Mouse (Mus musculus) heart, embryonic 14.5 days (tissue): ENCODE measurements around the gene Camta1. TPM values are rescaled to one million over a fixed set of nuclear protein-coding genes. Genes with fewer than 3 reads are reported as not detected.

Experiments
- ATAC-seq: fragments of 200-750 bp; cut with Nextera tagmentation; 2 replicates; pipeline ENCODE4 v1.8.0; 2017; ENCODE audit warnings: low read depth, moderate TSS enrichment; ENCODE audit not compliant: insufficient number of reproducible peaks, insufficient read depth, low FRiP score
- H3K27ac ChIP-seq, 2 experiments: fragments of 200-500 bp in 1 of 2; fragments of 300-500 bp in 1 of 2; sonication (generic) in 1 of 2; replicated peaks in 1 of 2; 2 replicates each; pipeline ENCODE4 v1.5.1; 2012 to 2014; ENCODE audit warnings: low read depth in 2 of 2, low read length in 2 of 2, control low read depth in 1 of 2, mild to moderate bottlenecking in 1 of 2, mixed read lengths in 1 of 2; ENCODE audit not compliant: control insufficient read depth in 1 of 2, insufficient read depth in 1 of 2
- H3K27me3 ChIP-seq: fragments of 300-500 bp; sonication (generic); 2 replicates; pipeline ENCODE4 v1.6.1; 2014; ENCODE audit warnings: mild to moderate bottlenecking, low read length, control low read depth; ENCODE audit not compliant: control insufficient read depth, insufficient read depth
- H3K36me3 ChIP-seq: fragments of 300-500 bp; sonication (generic); 2 replicates; pipeline ENCODE4 v1.6.1; 2014; ENCODE audit warnings: mild to moderate bottlenecking, control low read depth, low read length, mixed read lengths; ENCODE audit not compliant: control insufficient read depth, insufficient read depth
- H3K4me1 ChIP-seq, 2 experiments: fragments of 200-500 bp in 1 of 2; fragments of 300-500 bp in 1 of 2; sonication (generic) in 1 of 2; 2 replicates each; pipeline ENCODE4 v1.6.1; 2012 to 2014; ENCODE audit warnings: low read length in 2 of 2, control low read depth in 1 of 2, mixed read lengths in 1 of 2; ENCODE audit not compliant: control insufficient read depth in 2 of 2, insufficient read depth in 2 of 2
- H3K4me2 ChIP-seq: fragments of 300-500 bp; sonication (generic); 2 replicates; pipeline ENCODE4 v1.6.1; 2014; ENCODE audit warnings: mild to moderate bottlenecking, low read length
- H3K4me3 ChIP-seq, 2 experiments: fragments of 200-500 bp in 1 of 2; fragments of 300-500 bp in 1 of 2; sonication (generic) in 1 of 2; 2 replicates each; pipeline ENCODE4 v1.5.1; 2012 to 2014; ENCODE audit warnings: low read length in 2 of 2, mild to moderate bottlenecking in 2 of 2, control low read depth in 1 of 2, low read depth in 1 of 2, moderate library complexity in 1 of 2; ENCODE audit not compliant: control insufficient read depth in 1 of 2, insufficient read depth in 1 of 2
- H3K9ac ChIP-seq: fragments of 300-500 bp; sonication (generic); 2 replicates; pipeline ENCODE4 v1.6.1; 2014; ENCODE audit warnings: mild to moderate bottlenecking, low read length
- H3K9me3 ChIP-seq: fragments of 300-500 bp; sonication (generic); 2 replicates; pipeline ENCODE4 v1.6.1; 2016; ENCODE audit warnings: low read length, control low read depth; ENCODE audit not compliant: control insufficient read depth
- WGBS: fragments of 180-500 bp; shearing (Covaris S2); extraction: QIAGEN DNeasy Blood & Tissue Kit; methylation state at CpG from one replicate; pipeline ENCODE4 v1.1.7; 2014; 5-methylcytosine and 5-hydroxymethylcytosine counted together
- polyA plus RNA-seq: library from polyadenylated mRNA; unstranded; fragments of >200 nt; fragmentation: Nextera tagmentation; extraction: Ambion mirVana; gene quantifications from 2 replicates; pipeline ENCODE4 v1.2.1, GENCODE M21; 2014

Camta1 gene
- polyA plus RNA-seq, 1 experiment from 2014 or later = 150 TPM

DNA sequence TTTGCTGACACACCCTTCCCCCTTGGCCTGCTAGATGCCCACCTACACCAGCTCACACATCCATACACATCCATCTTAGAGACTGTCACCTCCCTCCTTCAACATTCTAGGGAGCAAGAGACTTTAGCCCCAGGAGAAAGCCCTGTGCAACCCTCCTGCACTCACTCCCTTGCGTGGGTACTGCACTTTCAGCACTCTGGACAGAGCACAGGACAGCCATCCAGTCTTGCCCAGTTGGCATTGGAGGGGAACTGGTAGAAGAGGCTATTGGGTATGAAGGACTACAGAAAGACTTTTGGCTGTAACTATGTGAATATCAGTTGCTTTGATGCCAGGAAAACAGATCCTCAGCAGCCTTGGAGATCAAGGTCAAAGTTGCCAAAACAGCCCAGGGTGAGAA is 675.9 kb downstream of the Camta1 start:
- peaks cover 4% of the 10 kb centered on the region; the same call in 1 of the 2 replicates for H3K27me3 ChIP-seq
- H3K4me3 ChIP-seq = no peak overlapping the region
- ATAC-seq = no peak
- WGBS = 17% methylated on average over 1 of the region's 1 CpGs
- no peaks in the 10 kb centered on the region for H3K36me3 ChIP-seq
- H3K9me3 ChIP-seq = no peaks in the 10 kb centered on the region
- H3K4me1 ChIP-seq = peaks cover 4% of the 10 kb centered on the region in 2 experiments; a peak in 3 of 4 replicates
- H3K4me2 ChIP-seq = no peak overlapping the region
- H3K27ac ChIP-seq = no peak overlapping the region
- H3K9ac ChIP-seq = no peak overlapping the region

DNA sequence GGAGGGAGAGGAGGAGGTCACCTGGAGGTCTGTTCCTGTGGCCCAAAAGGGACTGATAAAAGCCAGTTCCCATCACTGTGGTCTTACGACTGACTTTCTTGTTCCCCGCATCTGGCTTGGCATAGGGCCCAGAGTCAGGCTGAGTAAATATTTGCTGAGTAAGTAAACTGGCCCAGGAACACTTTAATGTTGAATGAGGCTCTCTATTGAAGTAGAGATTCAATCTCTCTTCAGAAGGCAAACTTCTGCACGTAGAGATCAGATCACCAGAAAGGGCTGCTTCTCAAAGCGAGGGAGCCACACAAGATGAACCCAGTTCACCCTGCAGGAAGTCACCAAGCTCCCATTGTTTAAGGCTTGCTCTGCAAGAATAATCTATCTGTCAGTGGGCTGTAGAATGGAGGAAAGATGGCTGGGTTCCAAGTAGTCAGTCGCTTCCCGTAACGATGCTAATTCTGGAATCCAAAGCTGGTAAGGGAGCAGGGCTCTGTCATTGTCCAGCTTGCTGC is 681.2 kb downstream of the Camta1 start:
- H3K27me3 ChIP-seq = peaks cover 4% of the 10 kb centered on the region; the same call in 1 of the 2 replicates
- peak; percentile 56; the same call in 1 of the 2 replicates for ATAC-seq
- H3K36me3 ChIP-seq = no peaks in the 10 kb centered on the region
- H3K4me3 ChIP-seq = no peak overlapping the region
- no peaks in the 10 kb centered on the region for H3K9me3 ChIP-seq
- H3K4me2 ChIP-seq = 0 out of 2 replicates have a peak overlapping the region, but pooled peaks have one; percentile 13
- peaks cover 15 to 27% of the 10 kb centered on the region in 2 experiments for H3K4me1 ChIP-seq
- peak overlapping the region; percentile 28 to 50; a peak in 3 of 4 replicates for H3K27ac ChIP-seq
- WGBS = 11% methylated on average over 7 of the region's 7 CpGs
- H3K9ac ChIP-seq = no peak overlapping the region

DNA sequence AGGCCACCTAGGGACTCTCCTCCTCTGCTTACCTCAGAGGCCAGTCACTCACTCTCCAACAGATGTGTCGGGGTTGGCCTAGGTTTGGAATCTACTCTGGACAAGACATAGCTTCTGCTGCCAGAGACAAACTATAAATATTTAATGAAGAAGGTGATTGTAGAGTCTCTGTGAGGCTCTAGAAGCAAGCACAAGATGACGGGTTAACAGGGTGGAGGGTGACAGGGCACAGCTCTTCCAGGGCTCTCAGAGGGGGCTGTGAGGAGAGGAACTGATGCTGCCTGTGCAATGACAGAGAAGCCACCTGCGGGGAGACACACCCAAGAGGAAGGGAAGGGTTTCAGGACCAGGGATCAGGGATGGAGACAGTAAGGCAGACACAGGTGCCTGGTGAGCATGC is 682.0 kb downstream of the Camta1 start:
- ATAC-seq = no peak
- Histone ChIP-seq H3K4me1 (peaks cover 15 to 27% of the 10 kb centered on the region in 2 experiments), H3K36me3 (no peaks in the 10 kb centered on the region), H3K9me3 (no peaks in the 10 kb centered on the region), H3K4me2 (no peak overlapping the region), H3K4me3 (no peak overlapping the region), H3K27me3 (peaks cover 4% of the 10 kb centered on the region; the same call in 1 of the 2 replicates), H3K9ac (no peak overlapping the region), H3K27ac (peak overlapping the region; percentile 14 to 45; a peak in 1 of 4 replicates)
- WGBS = 55% methylated on average over 3 of the region's 3 CpGs

DNA sequence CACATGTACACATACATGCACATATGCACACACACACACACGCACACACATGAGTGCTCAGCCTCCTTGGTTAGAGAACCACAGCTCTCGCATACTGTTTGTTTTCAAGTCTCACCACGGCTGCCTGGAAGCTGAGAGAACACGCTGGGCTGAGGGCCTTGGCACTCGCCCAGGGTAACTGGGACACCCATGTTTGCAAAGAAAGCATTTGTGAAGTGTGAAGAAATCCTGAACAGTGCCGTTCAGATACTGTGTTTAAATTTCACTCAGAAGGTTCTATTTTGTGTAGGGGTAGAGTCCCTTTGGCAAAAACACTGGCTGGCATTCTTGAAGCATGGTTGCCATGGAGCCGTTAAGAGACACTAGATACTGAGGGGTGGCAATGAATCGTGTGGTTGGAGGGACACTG is 682.7 kb downstream of the Camta1 start:
- no peak for ATAC-seq
- H3K27ac ChIP-seq = peak overlapping the region in 1 of 2 experiments; percentile 45; a peak in 1 of 4 replicates
- H3K27me3 ChIP-seq = peaks cover 4% of the 10 kb centered on the region; the same call in 1 of the 2 replicates
- 46% methylated on average over 8 of the region's 8 CpGs for WGBS
- H3K4me1 ChIP-seq = peaks cover 15 to 27% of the 10 kb centered on the region in 2 experiments
- no peak overlapping the region for H3K9ac ChIP-seq
- no peaks in the 10 kb centered on the region for H3K9me3 ChIP-seq
- no peak overlapping the region for H3K4me3 ChIP-seq
- H3K4me2 ChIP-seq = no peak overlapping the region
- no peaks in the 10 kb centered on the region for H3K36me3 ChIP-seq

DNA sequence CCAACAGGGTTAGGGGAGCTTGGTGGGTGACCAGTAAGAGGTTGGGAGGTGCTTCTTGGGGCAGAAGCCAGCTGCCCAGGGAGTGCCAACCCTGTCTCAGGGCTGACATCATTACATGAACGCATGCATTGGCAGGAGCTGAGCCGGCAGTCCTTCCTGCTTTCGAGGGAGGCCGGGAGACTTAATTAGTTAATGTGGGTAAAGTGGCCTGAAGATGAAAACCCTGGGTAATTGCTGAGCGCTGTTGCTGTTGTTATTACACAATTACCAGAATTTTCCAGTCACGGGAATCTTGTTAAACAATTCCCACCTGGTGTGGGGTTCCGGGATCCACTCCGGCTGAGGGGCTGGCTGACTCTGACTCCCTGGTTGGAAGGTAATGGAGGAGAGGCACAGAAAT is 689.1 kb downstream of the Camta1 start:
- 84% methylated on average over 8 of the region's 8 CpGs for WGBS

DNA sequence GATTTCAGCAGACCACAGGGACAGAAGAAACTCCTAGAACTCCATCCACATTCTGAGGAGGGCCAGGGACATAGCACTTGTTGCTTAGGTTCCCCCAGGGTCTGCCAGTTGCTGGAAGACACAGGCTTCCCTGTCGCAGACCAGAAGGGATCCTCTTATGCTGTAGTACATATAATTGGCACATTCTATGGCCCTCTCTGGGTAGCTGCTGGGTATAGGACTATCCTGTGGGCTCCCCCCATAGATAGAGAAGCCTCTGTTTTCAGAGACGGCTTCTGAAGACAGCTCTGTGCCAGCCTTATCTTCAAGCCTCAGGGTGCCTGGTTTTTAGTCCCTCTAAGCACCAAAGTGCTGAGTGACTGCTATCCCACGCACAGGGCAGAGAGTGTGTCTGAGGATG is 690.6 kb downstream of the Camta1 start:
- H3K27ac ChIP-seq = no peak overlapping the region
- H3K36me3 ChIP-seq = no peaks in the 10 kb centered on the region
- 0 out of 4 replicates have a peak, but pooled peaks cover 0 to 2% of the 10 kb centered on the region in 2 experiments for H3K4me1 ChIP-seq
- no peaks in the 10 kb centered on the region; the same call in 1 of the 2 replicates for H3K27me3 ChIP-seq
- 46% methylated on average over 3 of the region's 3 CpGs for WGBS
- no peaks in the 10 kb centered on the region for H3K9me3 ChIP-seq
- H3K4me2 ChIP-seq = no peak overlapping the region
- H3K9ac ChIP-seq = no peak overlapping the region
- H3K4me3 ChIP-seq = no peak overlapping the region
- no peak for ATAC-seq

More for the DNA sequence above, 689.1 kb downstream of the Camta1 start:
- no peaks in the 10 kb centered on the region for H3K4me1 ChIP-seq
- no peaks in the 10 kb centered on the region for H3K9me3 ChIP-seq
- no peaks in the 10 kb centered on the region for H3K27me3 ChIP-seq
- ATAC-seq = no peak
- H3K4me3 ChIP-seq = no peak overlapping the region
- H3K36me3 ChIP-seq = no peaks in the 10 kb centered on the region
- H3K27ac ChIP-seq = no peak overlapping the region
- no peak overlapping the region for H3K4me2 ChIP-seq
- no peak overlapping the region for H3K9ac ChIP-seq

DNA sequence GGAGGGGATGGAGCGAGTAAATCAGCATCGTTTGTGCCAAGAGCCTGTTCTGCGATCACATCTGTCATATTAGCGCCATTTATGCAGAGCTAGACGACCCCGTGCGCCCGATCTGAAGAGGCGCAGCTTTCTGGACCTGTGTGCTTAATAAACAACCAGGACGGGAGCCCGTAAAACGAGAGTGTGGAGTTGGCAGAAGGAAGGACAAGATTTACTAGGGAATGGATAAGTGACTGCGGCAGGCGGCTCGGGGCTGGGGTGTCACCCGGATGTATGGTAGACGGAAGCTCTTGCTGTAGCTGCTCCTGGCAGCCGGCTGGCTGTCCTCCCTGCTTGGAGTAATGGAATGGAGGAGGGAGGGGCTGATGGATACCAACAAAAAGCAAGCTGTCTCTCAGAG is 691.0 kb downstream of the Camta1 start:
- peaks cover 5 to 6% of the 10 kb centered on the region in 2 experiments; a peak in 2 of 4 replicates for H3K4me1 ChIP-seq
- H3K9ac ChIP-seq = no peak overlapping the region
- H3K36me3 ChIP-seq = no peaks in the 10 kb centered on the region
- no peak overlapping the region for H3K4me3 ChIP-seq
- WGBS = 54% methylated on average over 18 of the region's 18 CpGs
- H3K27me3 ChIP-seq = no peaks in the 10 kb centered on the region; the same call in 1 of the 2 replicates
- no peak overlapping the region for H3K27ac ChIP-seq
- no peaks in the 10 kb centered on the region for H3K9me3 ChIP-seq
- no peak for ATAC-seq
- H3K4me2 ChIP-seq = no peak overlapping the region

DNA sequence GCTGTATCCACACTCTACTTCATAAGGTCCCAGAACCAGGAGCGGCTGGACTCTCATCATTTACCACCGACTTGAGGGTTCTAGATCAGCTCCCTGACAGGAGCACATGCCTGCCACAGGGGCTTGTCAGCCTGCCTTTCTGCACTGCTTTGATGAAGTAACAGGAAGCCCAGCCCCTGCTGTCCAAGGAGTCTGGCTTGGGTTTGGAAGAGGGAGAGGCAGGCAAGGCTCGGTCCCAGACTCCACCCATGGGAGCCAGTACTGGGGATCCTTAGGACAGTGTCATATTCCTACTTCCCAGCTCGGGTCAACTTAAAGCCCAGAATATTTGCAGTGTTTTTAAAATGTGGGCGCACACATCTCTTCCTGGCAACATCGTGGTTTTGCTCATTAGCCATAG is 694.7 kb downstream of the Camta1 start:
- Histone ChIP-seq H3K27me3 (peaks cover 8% of the 10 kb centered on the region; the same call in 1 of the 2 replicates), H3K4me3 (no peak overlapping the region), H3K36me3 (no peaks in the 10 kb centered on the region), H3K27ac (no peak overlapping the region), H3K9ac (no peak overlapping the region), H3K9me3 (no peaks in the 10 kb centered on the region), H3K4me1 (peaks cover 6 to 8% of the 10 kb centered on the region in 2 experiments; a peak in 2 of 4 replicates), H3K4me2 (no peak overlapping the region)
- no peak for ATAC-seq
- 79% methylated on average over 6 of the region's 6 CpGs for WGBS
